8 mouse cellular contexts compared by ENCODE assay signal in the genomic region with DNA sequence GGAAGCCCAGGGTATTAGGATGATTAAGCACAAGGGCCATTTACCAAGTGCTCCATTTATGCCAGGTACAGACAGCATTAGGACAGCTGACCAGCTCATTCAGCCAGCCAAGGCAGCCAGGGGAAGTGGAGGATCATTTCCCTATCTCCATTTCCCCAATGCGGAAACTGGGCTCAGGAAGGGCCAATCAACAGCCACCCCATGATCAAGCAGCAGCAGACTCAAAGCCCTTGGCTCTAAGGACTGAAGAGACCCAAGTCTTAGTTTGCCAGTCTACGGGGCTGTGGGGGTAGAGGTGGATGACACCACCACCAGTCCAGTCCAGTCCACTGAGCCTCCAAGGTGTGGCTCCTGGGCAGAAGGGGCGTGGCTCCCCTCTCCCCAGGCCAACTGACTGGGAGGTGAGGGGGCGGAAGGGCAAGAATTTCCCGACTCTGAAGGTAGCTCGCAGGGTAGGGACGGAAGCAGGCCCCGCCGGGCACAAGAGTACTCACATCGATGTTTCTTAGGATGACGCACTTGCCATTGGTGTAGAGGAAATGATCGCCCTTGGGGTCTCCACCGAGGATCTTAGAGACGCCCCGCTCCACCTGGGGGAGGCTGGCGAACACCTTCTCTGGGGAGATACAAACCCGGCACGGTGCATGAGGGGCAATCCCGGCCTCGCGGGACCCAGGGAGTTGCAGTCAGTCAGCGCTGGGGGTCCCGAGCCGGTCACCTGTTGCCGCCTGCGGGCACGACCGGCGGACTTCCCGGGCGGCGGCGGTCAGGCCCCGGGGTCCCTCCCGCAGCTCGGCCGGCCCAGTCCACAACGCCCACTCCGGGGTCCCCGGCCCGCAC. TPM values are rescaled to one million over a fixed set of nuclear protein-coding genes. Genes with fewer than 3 reads are reported as not detected.
A peak's percentile ranks its signal among the peaks of the same experiment; 100 is the strongest.
DNase-seq lines count a peak whose midpoint lies in the region; ATAC-seq and TF ChIP-seq lines count a peak whose summit lies in the region.

No protein-coding gene starts in this region.

- intact Hi-C loops in heart, adult 2 months (cut with DNase I): loop anchor here (2.0 kb wide), 1 partner anchor 28 kb away; no protein-coding TSS in a partner anchor

- H3K36me3 ChIP-seq in heart, adult 2 months (ENCODE audit: control insufficient read depth, insufficient read depth, low read length): peaks cover 13% of the 10 kb centered on the region
- peaks cover 37% of the 10 kb centered on the region for H3K36me3 ChIP-seq in liver, embryonic 15.5 days (replicated peaks)
- H3K36me3 ChIP-seq in neural tube, embryonic 12.5 days: peaks cover 24% of the 10 kb centered on the region

- peak; percentile 21 for ATAC-seq in liver, embryonic 15.5 days (ENCODE audit: insufficient read depth)
- ATAC-seq in neural tube, embryonic 12.5 days (ENCODE audit: low FRiP score, low read depth): peak; percentile 68

- TF ChIP-seq POLR2A in heart, adult 2 months (IDR thresholded peaks at IDR 0.05; ENCODE audit: insufficient read depth, low read depth, low read length): no peak

- no peak for TF ChIP-seq CTCF in heart, adult 2 months (IDR thresholded peaks at IDR 0.05)

- peak; percentile 71 for DNase-seq in CD4-positive, CD25-positive, alpha-beta regulatory T cell, adult 2 months (ENCODE audit: low read depth, low spot score)
- peak; percentile 64 for DNase-seq in adrenal gland, adult 2 months
- peak; percentile 14 for DNase-seq in embryo, embryonic 11.5 days (ENCODE audit: low read depth, low spot score)
- peak; percentile 71 to 72 for DNase-seq in heart, adult 2 months
- peak; percentile 68 for DNase-seq in kidney, adult 18-20 months
- DNase-seq in thymus, postnatal 14 days: peak; percentile 66

- H3K4me3 ChIP-seq in heart, adult 2 months: peak overlapping the region; percentile 94
- H3K4me3 ChIP-seq in liver, embryonic 15.5 days (replicated peaks): peak overlapping the region; percentile 91
- peak overlapping the region; percentile 95 for H3K4me3 ChIP-seq in neural tube, embryonic 12.5 days

- no peaks in the 10 kb centered on the region for H3K9me3 ChIP-seq in liver, embryonic 15.5 days (replicated peaks)
- H3K9me3 ChIP-seq in neural tube, embryonic 12.5 days: no peaks in the 10 kb centered on the region

- peak overlapping the region; percentile 97 for H3K9ac ChIP-seq in heart, adult 2 months (ENCODE audit: low read depth, low read length)
- H3K9ac ChIP-seq in liver, embryonic 15.5 days: peak overlapping the region; percentile 96
- peak overlapping the region; percentile 93 for H3K9ac ChIP-seq in neural tube, embryonic 12.5 days

- H3K27ac ChIP-seq in heart, adult 2 months: peak overlapping the region; percentile 89
- H3K27ac ChIP-seq in liver, embryonic 15.5 days (replicated peaks): peak overlapping the region; percentile 93
- peak overlapping the region; percentile 81 for H3K27ac ChIP-seq in neural tube, embryonic 12.5 days

- peaks cover 14% of the 10 kb centered on the region for H3K4me1 ChIP-seq in heart, adult 2 months (ENCODE audit: control insufficient read depth, insufficient read depth, low read length)
- peaks cover 46% of the 10 kb centered on the region for H3K4me1 ChIP-seq in liver, embryonic 15.5 days (replicated peaks)
- peaks cover 20% of the 10 kb centered on the region for H3K4me1 ChIP-seq in neural tube, embryonic 12.5 days

- H3K79me2 ChIP-seq in heart, adult 2 months (replicated peaks; ENCODE audit: control insufficient read depth, insufficient read depth, low read length): peaks cover 8% of the 10 kb centered on the region

- peak overlapping the region; percentile 91 for H3K4me2 ChIP-seq in liver, embryonic 15.5 days
- peak overlapping the region; percentile 87 for H3K4me2 ChIP-seq in neural tube, embryonic 12.5 days (replicated peaks)

- no peak for TF ChIP-seq EP300 in heart, adult 2 months (IDR thresholded peaks at IDR 0.05; ENCODE audit: insufficient read depth, low read depth, low read length)

- no peaks in the 10 kb centered on the region for H3K27me3 ChIP-seq in heart, adult 2 months (ENCODE audit: control insufficient read depth, insufficient read depth, low read length)
- H3K27me3 ChIP-seq in liver, embryonic 15.5 days: no peaks in the 10 kb centered on the region
- no peaks in the 10 kb centered on the region for H3K27me3 ChIP-seq in neural tube, embryonic 12.5 days (replicated peaks)

- under 1% methylated on average over 41 of the region's 41 CpGs for WGBS in heart, adult 2 months
- under 1% methylated on average over 41 of the region's 41 CpGs for WGBS in liver, embryonic 15.5 days (ENCODE audit: insufficient replicate concordance)
- WGBS in neural tube, embryonic 12.5 days: 1% methylated on average over 41 of the region's 41 CpGs

RNA-seq across cellular contexts. Expression of a gene that starts 2.2 kb away (rescaled TPM):
- total RNA-seq in adrenal gland, adult 2 months (2021): 100 to 1,000 TPM; 149 to 155 TPM
- polyA plus RNA-seq in adrenal gland, adult 2 months (2012; rRNA removed): 62.9 and 65.8 TPM in 2 replicates
- total RNA-seq in heart, adult 2 months (2021): 100 to 1,000 TPM; 107 to 119 TPM
- 105 and 144 TPM in 2 replicates for polyA plus RNA-seq in heart, adult 2 months (2012; rRNA removed)
- polyA plus RNA-seq in liver, embryonic 15.5 days (2015; fragmentation: Nextera tagmentation; extraction: Ambion mirVana): 81.2 and 84.4 TPM in 2 replicates
- polyA plus RNA-seq in neural tube, embryonic 12.5 days (2016; fragmentation: Nextera tagmentation; extraction: Ambion mirVana): 140 and 149 TPM in 2 replicates

RNA-seq across cellular contexts. Expression of a gene that starts 57.9 kb away (rescaled TPM):
- 1 to 10 TPM; 1.3 to 2.1 TPM for total RNA-seq in adrenal gland, adult 2 months (2021)
- polyA plus RNA-seq in adrenal gland, adult 2 months (2012; rRNA removed): 2.3 and 2.8 TPM in 2 replicates
- 1 to 10 TPM; 1.3 to 1.6 TPM for total RNA-seq in heart, adult 2 months (2021)
- polyA plus RNA-seq in heart, adult 2 months (2012; rRNA removed): 1.6 and 1.9 TPM in 2 replicates
- polyA plus RNA-seq in liver, embryonic 15.5 days (2015; fragmentation: Nextera tagmentation; extraction: Ambion mirVana): 2.3 and 2.6 TPM in 2 replicates
- 0.24 and 0.37 TPM in 2 replicates for polyA plus RNA-seq in neural tube, embryonic 12.5 days (2016; fragmentation: Nextera tagmentation; extraction: Ambion mirVana)

Comparison
In these comparisons a context has a peak if more than half of its experiments do, and no peak if none do; other contexts are left out.
1. Peak in every context shown above with its lines: DNase-seq, ATAC-seq, H3K4me3 ChIP-seq and H3K27ac ChIP-seq.
2. DNase-seq: peak in every context shown above with its lines; median percentile 72 in heart, adult 2 months; 71 in CD4-positive, CD25-positive, alpha-beta regulatory T cell, adult 2 months; 68 in kidney, adult 18-20 months; 66 in thymus, postnatal 14 days; 64 in adrenal gland, adult 2 months; 14 in embryo, embryonic 11.5 days.